Mouse (Mus musculus) MEL (cell line): ENCODE data around the gene Mxra7.

Experiments
- CHD1 ChIP-seq: IDR thresholded peaks from 2 replicates; pipeline ENCODE4 v1.6.1; 2012; ENCODE audit warnings: low read depth, mild to moderate bottlenecking, inconsistent platforms, low read length, improper control_type of control experiment
- CTCF ChIP-seq, 3 experiments: IDR thresholded peaks in 2 of 3; conservative IDR thresholded peaks in 1 of 3; 2 replicates each; pipeline ENCODE4 v1.5.1; 2011 to 2012; ENCODE audit warnings: low read length in 3 of 3, low read depth in 2 of 3, mild to moderate bottlenecking in 2 of 3, improper control_type of control experiment in 1 of 3, inconsistent platforms in 1 of 3, mixed read lengths in 1 of 3, moderate library complexity in 1 of 3; ENCODE audit not compliant: control insufficient read depth in 1 of 3, insufficient read depth in 1 of 3, poor library complexity in 1 of 3, severe bottlenecking in 1 of 3
- EP300 ChIP-seq, 2 experiments: IDR thresholded peaks; 2 replicates each; pipeline ENCODE4 v1.6.1; 2011; ENCODE audit warnings: improper control_type of control experiment in 2 of 2, low read length in 2 of 2, low read depth in 1 of 2, mild to moderate bottlenecking in 1 of 2
- GATA1 ChIP-seq: IDR thresholded peaks from 2 replicates; pipeline ENCODE4 v1.6.1; 2011; ENCODE audit warnings: low read depth, low read length, improper control_type of control experiment
- KAT2A ChIP-seq: conservative IDR thresholded peaks from 2 replicates; pipeline ENCODE4 v1.6.1; 2012; ENCODE audit warnings: low read depth, low read length, improper control_type of control experiment, inconsistent platforms
- MAX ChIP-seq: IDR thresholded peaks from 2 replicates; pipeline ENCODE4 v1.6.1; 2011; ENCODE audit warnings: low read length, improper control_type of control experiment
- POLR2A ChIP-seq, 2 experiments: IDR thresholded peaks; 2 replicates each; pipeline ENCODE4 v1.6.1; 2011 to 2012; ENCODE audit warnings: low read length in 2 of 2, mild to moderate bottlenecking in 2 of 2, control low read depth in 1 of 2, improper control_type of control experiment in 1 of 2, low read depth in 1 of 2, moderate library complexity in 1 of 2; ENCODE audit not compliant: control insufficient read depth in 1 of 2, insufficient read depth in 1 of 2, poor library complexity in 1 of 2
- RCOR1 ChIP-seq: IDR thresholded peaks from 2 replicates; pipeline ENCODE4 v1.6.1; 2012; ENCODE audit warnings: low read depth, mild to moderate bottlenecking, inconsistent platforms, low read length, improper control_type of control experiment
- TAL1 ChIP-seq: IDR thresholded peaks from 2 replicates; pipeline ENCODE4 v1.6.1; 2012; ENCODE audit warnings: mild to moderate bottlenecking, inconsistent platforms, low read length, moderate library complexity, mixed read lengths
- TCF12 ChIP-seq: IDR thresholded peaks from 2 replicates; pipeline ENCODE4 v1.6.1; 2014; ENCODE audit warnings: low read depth, mild to moderate bottlenecking, inconsistent platforms, low read length, improper control_type of control experiment, moderate library complexity
- USF1 ChIP-seq: IDR thresholded peaks from 2 replicates; pipeline ENCODE4 v1.6.1; 2014; ENCODE audit warnings: low read depth, mild to moderate bottlenecking, inconsistent platforms, low read length, improper control_type of control experiment, moderate library complexity

- TF ChIP-seq GATA1: no peak
- no peak for TF ChIP-seq EP300 (IDR thresholded peaks at IDR 0.05; ENCODE audit: low read depth in 1 of 2, low read length in 2 of 2)
- TF ChIP-seq TCF12: no peak
- no peak for TF ChIP-seq CTCF (IDR thresholded peaks at IDR 0.05 in 2 of 3, conservative IDR thresholded peaks at IDR 0.05 in 1 of 3; ENCODE audit: control insufficient read depth in 1 of 3, insufficient read depth in 1 of 3, low read depth in 2 of 3, low read length in 3 of 3, poor library complexity in 1 of 3, severe bottlenecking in 1 of 3)
- TF ChIP-seq TAL1: no peak
- no peak for TF ChIP-seq POLR2A (IDR thresholded peaks at IDR 0.05; ENCODE audit: control insufficient read depth in 1 of 2, insufficient read depth in 1 of 2, low read depth in 1 of 2, low read length in 2 of 2, poor library complexity in 1 of 2)
- TF ChIP-seq KAT2A: no peak
- no peak for TF ChIP-seq MAX
- TF ChIP-seq RCOR1: no peak
- TF ChIP-seq CHD1: no peak
- TF ChIP-seq USF1: no peak
These were observed 18.3 kb downstream of the Mxra7 start for GRCm38 (mm10) chr11:116809520-116809919.
